Mouse (Mus musculus): ENCODE results near the gene Acy3. TPM values are rescaled to one million over a fixed set of nuclear protein-coding genes. Genes with fewer than 3 reads are reported as not detected.
A peak's percentile ranks its signal among the peaks of the same experiment; 100 is the strongest.
"Not testable (repeated sequence)": the region's sequence is repeated elsewhere in the genome, so short reads cannot be mapped to it uniquely, and the experiment has no call there.

Acy3 gene
- total RNA-seq, 2 experiments from 2014 or later: 7.0 to 7.6 TPM

DNA sequence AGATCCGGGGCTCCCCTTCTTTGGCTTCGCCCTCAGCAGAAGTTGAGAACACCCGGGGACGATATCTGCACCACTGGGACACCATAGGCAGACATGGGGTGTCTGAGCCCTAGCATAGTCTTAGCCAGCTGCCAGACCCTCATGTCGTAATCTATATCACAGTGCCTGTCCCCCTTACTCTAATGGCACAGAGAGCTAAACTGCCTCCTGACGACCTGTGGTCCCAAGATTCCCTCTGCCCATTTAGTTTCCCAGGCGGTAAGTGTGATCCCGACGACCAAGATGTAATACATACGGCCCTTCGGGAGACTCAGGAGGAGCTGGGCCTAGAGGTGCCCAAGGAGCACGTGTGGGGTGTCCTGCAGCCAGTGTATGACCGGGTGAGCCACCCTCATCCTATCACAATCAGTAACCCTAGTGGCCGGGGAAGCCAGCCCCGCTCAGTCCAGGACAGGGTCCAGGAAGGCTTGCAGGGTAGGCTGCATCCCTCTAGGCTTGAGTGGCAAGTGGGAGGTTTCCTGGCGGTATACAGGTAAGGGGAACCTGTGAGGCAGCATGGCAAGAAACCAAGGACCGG is 14.7 kb downstream of the Acy3 start:
- no peak for DNase-seq (ENCODE audit: low spot score in 2 of 2)

DNA sequence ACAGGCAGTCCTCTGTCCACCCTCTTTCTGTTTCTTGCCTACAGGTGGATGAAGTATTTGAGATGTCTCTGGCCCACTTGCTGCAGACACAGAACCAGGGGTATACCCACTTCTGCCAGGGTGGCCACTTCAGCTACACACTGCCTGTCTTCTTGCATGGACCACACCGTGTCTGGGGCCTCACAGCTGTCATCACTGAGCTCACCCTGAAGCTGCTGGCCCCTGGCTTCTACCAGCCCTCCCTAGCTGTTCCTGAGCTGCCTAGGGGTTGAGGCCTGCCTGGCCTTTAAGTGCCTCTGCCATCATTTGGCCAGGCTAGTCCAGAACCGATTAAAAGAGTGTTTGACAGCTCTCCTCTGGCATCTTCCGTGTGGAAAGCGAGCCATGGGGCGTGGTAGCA is 15.4 kb downstream of the Acy3 start:
- DNase-seq (ENCODE audit: low spot score in 2 of 2): no peak

DNA sequence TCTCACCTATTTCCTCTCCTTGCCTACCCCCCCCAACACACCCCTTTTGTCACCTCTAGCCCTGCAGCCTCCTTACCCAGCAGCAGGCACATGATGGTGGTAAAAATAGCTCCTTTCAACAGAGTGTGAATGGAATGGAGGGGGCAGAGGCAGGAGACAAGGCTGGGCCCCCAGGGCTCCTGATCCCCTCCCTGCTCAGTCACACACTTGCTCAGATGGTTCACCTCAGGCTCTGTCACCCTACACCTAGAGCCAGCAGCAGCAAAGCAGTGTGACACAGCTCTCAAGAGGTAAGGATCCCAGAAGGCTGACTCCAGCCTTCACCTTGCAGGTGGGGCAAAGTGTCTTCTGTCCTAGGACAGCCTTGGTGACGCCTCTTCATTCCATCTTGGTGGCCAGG is 16.7 kb downstream of the Acy3 start, which contains the start of gene Doc2g:
TSS of gene Doc2g (plus strand) at position 202 of the 400 bp plus-strand sequence.
- no peak for DNase-seq (ENCODE audit: low spot score in 2 of 2)

GRCm38 (mm10) chr19:4003641-4004040 is 17.3 kb downstream of the Acy3 start:
- DNase-seq (ENCODE audit: low spot score in 2 of 2): no peak

GRCm38 (mm10) chr19:4004331-4004730 is 18.0 kb downstream of the Acy3 start:
- DNase-seq (ENCODE audit: low spot score in 2 of 2): no peak

DNA sequence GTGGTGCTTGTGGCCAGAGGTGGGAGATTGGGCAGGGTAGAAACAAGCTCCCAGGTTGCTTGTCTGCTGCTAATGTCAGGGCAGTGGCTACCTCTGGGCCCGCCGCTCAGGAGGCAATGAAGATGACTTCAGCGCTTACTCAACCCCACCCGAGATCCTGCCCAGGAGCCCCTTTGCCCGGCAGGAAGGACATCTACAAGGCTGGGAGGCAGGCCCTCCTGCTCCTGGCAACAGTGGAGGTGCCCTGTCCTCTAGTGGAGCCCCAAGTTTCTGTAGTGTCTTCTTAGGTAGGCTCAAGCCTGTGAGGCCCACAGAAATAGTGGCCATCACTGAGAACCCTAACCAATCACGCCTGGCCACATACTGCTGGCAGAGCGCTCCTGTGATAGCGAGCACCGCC is 18.7 kb downstream of the Acy3 start:
- no peak for DNase-seq (ENCODE audit: low spot score in 2 of 2)

- no peak for DNase-seq (ENCODE audit: low spot score in 2 of 2)
Measured at GRCm38 (mm10) chr19:4005971-4006370, 19.6 kb downstream of the Acy3 start.

DNA sequence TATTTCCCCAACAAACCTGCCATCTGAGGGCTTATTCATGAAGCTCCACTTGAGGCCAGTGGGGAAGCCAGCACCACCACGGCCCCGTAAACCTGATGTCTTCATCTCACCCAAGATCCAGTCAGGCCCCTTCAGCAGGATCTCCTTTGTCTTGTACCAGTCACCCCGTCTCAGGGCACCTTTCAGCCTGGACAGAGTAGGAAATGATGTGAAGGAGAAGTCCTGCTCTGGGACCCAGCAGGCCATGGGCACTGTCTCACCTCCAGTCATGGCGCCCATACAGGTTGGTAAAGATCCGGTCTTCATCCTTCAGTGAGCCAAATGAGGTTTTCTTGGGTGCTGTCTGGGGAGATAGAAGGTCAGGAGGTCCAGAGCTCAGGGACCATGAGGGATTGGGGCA is 24.7 kb downstream of the Acy3 start:
- DNase-seq (ENCODE audit: low spot score in 2 of 2): no peak

DNA sequence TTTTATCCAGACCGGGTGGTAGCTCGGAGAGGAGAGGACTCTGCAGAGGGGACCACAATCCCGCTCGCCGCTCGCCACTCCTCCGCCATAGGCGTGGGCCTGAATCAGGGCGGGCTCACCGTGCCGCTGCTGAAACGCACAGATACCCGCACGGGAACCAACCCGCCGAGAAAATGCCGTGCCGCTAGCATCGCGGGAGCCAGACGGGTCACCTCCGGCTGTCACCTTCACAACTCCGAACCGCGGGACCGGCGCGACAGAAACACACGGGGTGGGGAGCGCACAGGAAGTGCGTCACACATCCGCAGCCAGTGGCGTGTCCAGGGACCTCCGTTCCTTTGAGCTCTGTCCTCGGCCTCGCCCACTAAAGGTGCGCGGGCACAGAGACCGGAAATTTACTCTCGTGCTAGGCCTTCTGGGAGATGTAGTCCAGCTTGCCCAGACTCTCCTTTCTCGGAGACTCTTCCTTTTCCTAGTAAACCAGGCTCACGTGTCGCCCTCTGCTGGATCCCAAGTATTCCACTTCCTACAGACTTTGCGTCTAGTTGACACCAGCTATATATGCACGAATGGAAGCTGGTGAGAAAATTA is 26.2 kb downstream of the Acy3 start, which contains the start of gene Ndufv1:
TSS of gene Ndufv1 (minus strand) at position 375 of the 591 bp plus-strand sequence.
- peak; percentile 83 to 92 for DNase-seq (ENCODE audit: low spot score in 2 of 2)

GRCm38 (mm10) chr19:4013066-4013465 is 26.7 kb downstream of the Acy3 start:
- no peak for DNase-seq (ENCODE audit: low spot score in 2 of 2)

DNA sequence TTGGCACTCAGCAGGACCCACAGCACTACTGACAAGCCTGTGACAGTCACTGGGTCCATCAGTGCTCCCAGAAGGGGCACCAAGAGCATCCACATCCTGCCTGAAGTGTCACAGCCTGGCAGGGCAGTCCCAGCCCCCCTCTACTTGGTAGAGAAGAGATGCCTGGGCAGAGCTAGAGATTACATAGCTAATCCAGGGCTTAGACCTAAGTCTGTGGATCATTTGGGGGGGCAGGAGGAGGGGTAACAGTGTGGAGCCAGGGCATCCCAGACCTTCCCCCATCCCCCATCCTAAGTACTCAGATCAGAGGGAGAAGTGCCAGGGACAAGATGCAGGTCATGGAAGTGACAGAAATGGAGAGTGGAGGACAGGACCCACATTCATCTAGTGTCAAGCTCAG is 28.4 kb downstream of the Acy3 start:
- no peak for DNase-seq (ENCODE audit: low spot score in 2 of 2)

DNA sequence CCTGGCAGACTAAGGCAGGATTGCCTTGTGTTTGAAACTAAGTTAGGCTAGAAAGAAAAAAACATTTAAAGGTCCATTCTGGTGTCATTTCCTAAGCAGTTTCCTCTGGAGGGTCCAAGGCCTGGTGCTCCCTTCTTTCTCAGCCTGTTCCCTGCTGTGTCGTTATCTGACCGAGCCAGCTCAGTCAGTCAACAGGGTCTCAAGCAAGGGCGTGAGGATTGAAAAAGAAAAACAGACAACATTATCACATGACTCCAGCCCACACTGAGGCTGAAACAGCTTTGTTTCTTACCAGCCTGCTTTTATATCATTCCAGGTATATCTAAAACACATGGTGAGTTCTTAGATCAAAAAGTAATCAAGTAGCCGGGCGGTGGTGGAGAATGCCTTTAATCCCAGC is 29.3 kb downstream of the Acy3 start:
- DNase-seq (ENCODE audit: low spot score in 2 of 2): no peak

GRCm38 (mm10) chr19:4017921-4018587 is 31.7 kb downstream of the Acy3 start:
- DNase-seq (ENCODE audit: low spot score in 2 of 2): no peak

- peak; percentile 60 to 85 for DNase-seq (ENCODE audit: low spot score in 2 of 2)
Measured at GRCm38 (mm10) chr19:4018743-4019583, 32.6 kb downstream of the Acy3 start.

DNA sequence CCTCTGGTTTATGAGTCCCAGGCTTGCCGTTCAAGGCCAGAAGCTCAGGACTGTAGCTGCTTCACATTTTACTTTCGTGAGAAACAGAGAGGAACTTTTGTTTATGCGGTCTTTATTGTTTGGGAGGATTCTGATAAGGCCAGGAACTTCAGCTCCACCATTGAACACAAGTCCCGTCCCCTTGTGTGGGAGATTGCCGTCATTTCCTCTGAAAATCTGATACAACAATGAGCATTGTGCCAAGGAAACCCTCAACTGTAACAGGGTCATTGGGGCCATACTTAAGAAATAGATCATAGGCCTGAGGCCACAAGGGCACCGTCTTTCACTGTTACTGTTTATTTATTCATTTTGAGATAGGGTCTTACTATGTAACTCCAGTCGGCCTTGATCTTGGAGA is 36.8 kb downstream of the Acy3 start:
- no peak for DNase-seq (ENCODE audit: low spot score in 2 of 2)

DNA sequence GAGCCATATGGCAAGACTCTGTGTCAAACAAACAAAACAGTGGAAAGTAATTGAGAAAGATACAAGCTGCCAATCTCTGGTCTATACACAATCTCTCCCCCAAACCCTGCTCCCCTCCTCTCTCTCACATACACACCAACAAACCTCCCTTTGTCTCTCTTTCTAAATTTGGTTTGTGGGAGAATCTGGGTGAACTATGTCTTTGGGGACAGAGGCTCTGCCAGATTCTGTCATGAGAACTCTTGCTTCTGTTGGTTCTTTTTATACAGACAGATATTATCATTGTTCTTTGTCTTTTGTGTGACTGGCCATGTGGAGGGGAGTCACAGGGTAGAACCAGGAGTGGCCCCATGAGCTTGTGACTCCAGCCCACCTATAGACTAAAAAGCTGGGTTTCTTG is 41.2 kb downstream of the Acy3 start:
- no peak for DNase-seq (ENCODE audit: low spot score in 2 of 2)

- no peak for DNase-seq (ENCODE audit: low spot score in 2 of 2)
Measured at GRCm38 (mm10) chr19:4032668-4033067, 46.3 kb downstream of the Acy3 start.

DNA sequence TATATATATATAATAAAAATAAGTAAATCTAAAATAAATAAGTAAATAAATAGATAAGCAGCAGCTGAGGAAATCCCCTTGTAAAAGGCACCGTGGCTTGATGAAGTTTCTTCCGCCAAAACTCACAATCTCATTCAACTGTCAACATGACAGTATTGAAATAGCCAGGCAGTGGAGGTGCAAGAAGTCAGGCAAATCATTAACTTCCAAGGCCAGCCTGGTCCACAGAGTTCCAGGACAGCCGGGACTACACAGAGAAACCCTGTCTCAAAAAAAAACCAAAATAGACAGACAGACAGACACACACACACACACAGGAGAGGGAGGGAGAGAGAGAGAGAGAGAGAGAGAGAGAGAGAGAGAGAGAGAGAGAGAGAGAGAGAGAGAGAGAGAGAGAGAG is 46.9 kb downstream of the Acy3 start:
- DNase-seq (ENCODE audit: low spot score in 2 of 2): no peak

- DNase-seq (ENCODE audit: low spot score in 2 of 2): no peak
Measured at GRCm38 (mm10) chr19:4033742-4034141, 47.4 kb downstream of the Acy3 start.

DNA sequence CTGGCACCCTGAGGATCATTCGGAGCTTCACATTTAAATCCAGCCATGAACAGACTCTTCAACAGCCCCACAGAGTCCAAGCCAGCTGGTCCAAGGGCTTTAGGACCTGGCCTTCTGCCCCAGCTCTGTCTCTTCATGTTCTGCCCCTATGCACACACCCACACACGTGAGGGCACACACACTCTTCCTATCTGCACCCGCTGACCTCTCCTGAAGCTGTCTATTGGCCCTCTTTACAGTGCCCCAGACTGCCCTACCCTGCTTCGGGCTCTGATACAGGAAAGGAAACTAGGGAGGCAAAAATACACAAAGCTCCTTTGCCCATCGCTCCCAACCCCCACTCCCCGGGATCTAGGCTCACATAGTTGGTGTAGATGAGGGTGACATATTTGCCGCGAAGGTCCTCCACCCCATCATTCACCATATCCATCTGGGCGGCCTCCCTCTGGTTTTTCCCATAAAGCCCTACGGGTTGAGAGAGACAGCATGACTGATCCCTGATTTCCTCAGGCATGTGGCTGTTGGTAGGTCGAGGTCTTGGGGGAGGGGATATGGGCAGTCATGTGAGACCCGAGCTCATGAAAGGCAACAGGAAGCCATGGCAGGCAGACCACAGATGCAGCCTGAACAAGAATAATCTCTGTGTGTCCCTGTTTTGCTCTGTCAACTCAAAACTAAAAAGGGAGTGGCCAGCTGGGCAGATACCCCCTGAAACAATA is 50.1 kb downstream of the Acy3 start:
- DNase-seq (ENCODE audit: low spot score in 2 of 2): no peak

- not testable (repeated sequence) for DNase-seq (ENCODE audit: low spot score in 2 of 2)
Measured at GRCm38 (mm10) chr19:4037154-4037787, 50.9 kb downstream of the Acy3 start.
